Mouse (Mus musculus) neural tube, embryonic 14.5 days (tissue): Measurements from ENCODE around the gene Fgd3. TPM values are rescaled to one million over a fixed set of nuclear protein-coding genes. Genes with fewer than 3 reads are reported as not detected.

Source experiments
- ATAC-seq: fragments of 200-750 bp; cut with Nextera tagmentation; 2 replicates; pipeline ENCODE4 v1.8.0; 2017; ENCODE audit warnings: low read depth, mild to moderate bottlenecking, moderate TSS enrichment, moderate library complexity
- H3K27ac ChIP-seq: fragments of 300-500 bp; sonication (generic); 2 replicates; pipeline ENCODE4 v1.5.1; 2014; ENCODE audit warnings: low read depth, mild to moderate bottlenecking, control low read depth, low read length, moderate library complexity, mixed read lengths
- H3K27me3 ChIP-seq: fragments of 300-500 bp; sonication (generic); 2 replicates; pipeline ENCODE4 v1.6.1; 2014; ENCODE audit warnings: low read length; ENCODE audit not compliant: control insufficient read depth, insufficient read depth
- H3K36me3 ChIP-seq: fragments of 300-500 bp; sonication (generic); 2 replicates; pipeline ENCODE4 v1.6.1; 2014; ENCODE audit warnings: low read length, mixed read lengths; ENCODE audit not compliant: control insufficient read depth, insufficient read depth
- H3K4me1 ChIP-seq: fragments of 300-500 bp; sonication (generic); 2 replicates; pipeline ENCODE4 v1.6.1; 2014; ENCODE audit warnings: low read length; ENCODE audit not compliant: control insufficient read depth, insufficient read depth
- H3K4me2 ChIP-seq: fragments of 300-500 bp; sonication (generic); 2 replicates; pipeline ENCODE4 v1.6.1; 2014; ENCODE audit warnings: mild to moderate bottlenecking, low read depth, low read length, control low read depth
- H3K4me3 ChIP-seq: fragments of 300-500 bp; sonication (generic); 2 replicates; pipeline ENCODE4 v1.5.1; 2014; ENCODE audit warnings: low read depth, low read length, control low read depth, mixed read lengths
- H3K9ac ChIP-seq: fragments of 300-500 bp; sonication (generic); replicated peaks from 2 replicates; pipeline ENCODE4 v1.6.1; 2014; ENCODE audit warnings: low read depth, mild to moderate bottlenecking, control low read depth, low read length, mixed read lengths
- H3K9me3 ChIP-seq: fragments of 300-500 bp; sonication (generic); 2 replicates; pipeline ENCODE4 v1.6.1; 2016; ENCODE audit warnings: low read length; ENCODE audit not compliant: control insufficient read depth
- WGBS: fragments of 180-500 bp; shearing (Covaris S2); extraction: QIAGEN DNeasy Blood & Tissue Kit; methylation state at CpG from one replicate; pipeline ENCODE4 v1.1.7; 2014; 5-methylcytosine and 5-hydroxymethylcytosine counted together
- polyA plus RNA-seq: library from polyadenylated mRNA; unstranded; fragments of >200 nt; fragmentation: Nextera tagmentation; extraction: Ambion mirVana; gene quantifications from 2 replicates; pipeline ENCODE4 v1.2.1, GENCODE M21; 2014

Gene Fgd3
- polyA plus RNA-seq, 1 experiment from 2014 or later = 2.4 TPM

- H3K9me3 ChIP-seq = no peaks in the 10 kb centered on the region
- no peak overlapping the region for H3K4me3 ChIP-seq
- no peak overlapping the region for H3K4me2 ChIP-seq
- H3K36me3 ChIP-seq = no peaks in the 10 kb centered on the region
- WGBS = 96% methylated on average over 4 of the region's 4 CpGs
- no peaks in the 10 kb centered on the region for H3K27me3 ChIP-seq
- no peak overlapping the region for H3K27ac ChIP-seq
- no peak overlapping the region for H3K9ac ChIP-seq
- no peak for ATAC-seq
- no peaks in the 10 kb centered on the region for H3K4me1 ChIP-seq
Measured at GRCm38 (mm10) chr13:49234711-49235110, 85.4 kb downstream of the Fgd3 start.

DNA sequence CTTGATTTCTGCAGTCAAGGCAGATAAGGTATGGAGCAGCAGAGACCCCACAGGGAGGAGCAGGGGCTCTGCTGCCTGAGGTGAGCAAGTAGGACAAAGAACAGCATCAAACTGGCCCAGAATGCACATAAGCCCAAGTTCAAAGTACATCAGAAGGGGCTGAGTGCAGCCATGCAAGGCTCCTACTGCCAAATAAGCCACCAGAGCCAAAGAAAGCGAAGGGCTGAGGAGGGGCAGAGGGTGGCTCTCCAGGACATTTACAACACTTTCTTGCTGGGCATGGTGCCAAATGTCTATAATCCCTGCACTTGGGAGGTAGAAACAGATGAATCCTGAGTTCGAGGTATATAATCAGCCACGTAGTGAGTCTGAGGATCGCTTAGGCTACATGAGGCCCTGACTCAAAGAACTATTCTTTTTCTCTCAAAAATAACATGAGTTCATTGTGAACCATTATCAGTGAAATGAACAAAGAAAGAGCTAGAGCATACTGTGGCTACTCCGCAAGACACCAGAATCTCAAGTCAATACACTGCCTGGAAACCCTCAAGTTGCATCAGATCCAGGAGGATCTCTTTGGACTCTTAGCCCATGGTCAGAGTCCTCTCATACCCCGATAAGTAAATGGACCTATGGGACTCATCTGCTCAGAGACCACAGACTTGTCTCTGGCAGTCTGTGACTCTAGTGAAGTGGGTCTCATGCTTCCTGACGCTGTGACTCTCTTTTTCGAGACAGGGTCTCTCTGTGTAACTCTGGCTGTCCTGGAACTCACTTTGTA lies 86.1 kb downstream of the Fgd3 start:
- H3K4me1 ChIP-seq = no peaks in the 10 kb centered on the region
- no peak for ATAC-seq
- 91% methylated on average over 8 of the region's 8 CpGs for WGBS
- no peaks in the 10 kb centered on the region for H3K36me3 ChIP-seq
- H3K9ac ChIP-seq = no peak overlapping the region
- H3K27me3 ChIP-seq = no peaks in the 10 kb centered on the region
- H3K9me3 ChIP-seq = no peaks in the 10 kb centered on the region
- no peak overlapping the region for H3K4me3 ChIP-seq
- no peak overlapping the region for H3K27ac ChIP-seq
- no peak overlapping the region for H3K4me2 ChIP-seq

- no peaks in the 10 kb centered on the region for H3K27me3 ChIP-seq
- H3K36me3 ChIP-seq = no peaks in the 10 kb centered on the region
- H3K4me3 ChIP-seq = no peak overlapping the region
- no peak for ATAC-seq
- no peak overlapping the region for H3K27ac ChIP-seq
- WGBS = 27% methylated on average over 4 of the region's 4 CpGs
- no peak overlapping the region for H3K9ac ChIP-seq
- no peaks in the 10 kb centered on the region for H3K9me3 ChIP-seq
- no peaks in the 10 kb centered on the region for H3K4me1 ChIP-seq
- H3K4me2 ChIP-seq = no peak overlapping the region
Measured at GRCm38 (mm10) chr13:49225633-49226032, 94.5 kb downstream of the Fgd3 start.

GRCm38 (mm10) chr13:49225159-49225558 lies 95.0 kb downstream of the Fgd3 start:
- H3K4me3 ChIP-seq = no peak overlapping the region
- ATAC-seq = no peak
- H3K27me3 ChIP-seq = no peaks in the 10 kb centered on the region
- WGBS = 74% methylated on average over 3 of the region's 3 CpGs
- no peak overlapping the region for H3K9ac ChIP-seq
- H3K4me2 ChIP-seq = no peak overlapping the region
- H3K27ac ChIP-seq = no peak overlapping the region
- no peaks in the 10 kb centered on the region for H3K4me1 ChIP-seq
- H3K36me3 ChIP-seq = no peaks in the 10 kb centered on the region
- no peaks in the 10 kb centered on the region for H3K9me3 ChIP-seq

GRCm38 (mm10) chr13:49224729-49225128 lies 95.4 kb downstream of the Fgd3 start:
- no peak for ATAC-seq
- Histone ChIP-seq H3K27ac (no peak overlapping the region), H3K36me3 (no peaks in the 10 kb centered on the region), H3K9me3 (no peaks in the 10 kb centered on the region), H3K4me2 (no peak overlapping the region), H3K4me3 (no peak overlapping the region), H3K9ac (no peak overlapping the region), H3K27me3 (no peaks in the 10 kb centered on the region), H3K4me1 (no peaks in the 10 kb centered on the region)
- 29% methylated on average over 6 of the region's 6 CpGs for WGBS

DNA sequence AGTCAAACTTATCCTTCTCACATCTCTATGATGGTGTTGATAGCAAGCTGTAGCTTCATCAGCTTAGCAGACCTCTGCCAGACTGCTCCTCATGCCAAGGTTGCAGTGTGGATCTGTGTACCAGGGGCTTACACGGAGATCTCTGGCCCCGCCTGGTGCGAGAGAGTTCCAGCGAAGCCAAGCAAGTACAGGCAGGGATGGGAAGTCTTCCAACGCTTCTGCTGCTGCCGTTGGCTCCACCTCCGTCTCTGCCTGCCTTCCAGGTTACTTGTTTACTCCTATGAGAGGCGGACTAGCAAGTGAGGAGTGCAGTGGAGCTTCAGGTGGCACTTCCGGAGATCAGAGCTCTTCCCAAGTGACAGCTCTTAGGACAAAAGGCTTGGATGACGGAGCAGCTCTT lies 95.8 kb downstream of the Fgd3 start:
- H3K27ac ChIP-seq = no peak overlapping the region
- H3K9ac ChIP-seq = no peak overlapping the region
- no peaks in the 10 kb centered on the region for H3K4me1 ChIP-seq
- H3K36me3 ChIP-seq = no peaks in the 10 kb centered on the region
- H3K9me3 ChIP-seq = no peaks in the 10 kb centered on the region
- ATAC-seq = no peak
- no peak overlapping the region for H3K4me3 ChIP-seq
- WGBS = 22% methylated on average over 10 of the region's 10 CpGs
- H3K27me3 ChIP-seq = no peaks in the 10 kb centered on the region
- no peak overlapping the region for H3K4me2 ChIP-seq

DNA sequence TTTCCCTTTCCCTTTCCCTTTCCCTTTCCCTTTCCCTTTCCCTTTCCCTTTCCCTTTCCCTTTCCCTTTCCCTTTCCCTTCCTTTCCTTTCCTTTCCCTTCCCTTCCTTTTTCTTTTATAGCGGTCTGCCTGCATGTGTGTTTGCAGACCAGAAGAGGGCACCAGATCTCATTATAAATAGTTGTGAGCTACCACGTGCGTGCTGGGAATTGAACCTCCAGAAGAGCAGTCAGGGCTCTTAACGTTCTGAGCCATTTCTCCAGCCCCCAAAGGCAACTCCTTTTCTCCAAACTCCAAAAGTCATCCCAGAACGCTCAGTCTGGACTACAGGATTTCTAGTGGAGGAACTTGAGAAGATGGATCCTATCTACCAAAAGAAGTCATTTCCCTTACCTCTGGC lies 99.2 kb downstream of the Fgd3 start:
- no peak for ATAC-seq
- Histone ChIP-seq H3K4me1 (no peaks in the 10 kb centered on the region), H3K4me2 (no peak overlapping the region), H3K4me3 (no peak overlapping the region), H3K27me3 (no peaks in the 10 kb centered on the region), H3K36me3 (no peaks in the 10 kb centered on the region), H3K27ac (no peak overlapping the region), H3K9me3 (no peaks in the 10 kb centered on the region), H3K9ac (no peak overlapping the region)
- 21% methylated on average over 5 of the region's 5 CpGs for WGBS

DNA sequence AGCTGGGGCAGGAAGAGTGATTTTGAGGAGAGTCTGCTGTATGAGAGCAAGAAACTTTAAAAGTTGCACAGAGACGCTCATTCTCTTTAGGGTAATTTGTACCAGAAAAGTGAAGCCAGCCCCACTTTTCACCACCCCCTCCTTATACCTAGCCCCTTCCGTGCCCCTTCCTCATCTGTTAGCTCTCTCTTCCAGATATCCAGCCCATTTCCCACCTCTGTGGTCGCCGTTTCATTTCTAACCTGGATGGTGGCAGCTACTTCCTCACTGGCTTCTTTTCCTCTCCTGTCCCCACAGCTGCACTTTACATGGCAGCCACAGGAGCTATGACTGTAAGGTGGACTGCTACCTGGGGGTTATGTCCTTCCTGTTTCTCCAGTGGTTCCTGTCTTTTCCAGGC lies 100.7 kb downstream of the Fgd3 start:
- Histone ChIP-seq H3K4me2 (no peak overlapping the region), H3K27me3 (no peaks in the 10 kb centered on the region), H3K36me3 (no peaks in the 10 kb centered on the region), H3K9ac (no peak overlapping the region), H3K27ac (no peak overlapping the region), H3K9me3 (no peaks in the 10 kb centered on the region), H3K4me3 (no peak overlapping the region), H3K4me1 (peaks cover 4% of the 10 kb centered on the region; the same call in 1 of the 2 replicates)
- no peak for ATAC-seq
- WGBS = 95% methylated on average over 4 of the region's 4 CpGs

GRCm38 (mm10) chr13:49218651-49219050 lies 101.5 kb downstream of the Fgd3 start:
- H3K4me1 ChIP-seq = peaks cover 10% of the 10 kb centered on the region; the same call in 1 of the 2 replicates
- H3K9me3 ChIP-seq = no peaks in the 10 kb centered on the region
- ATAC-seq = no peak
- no peak overlapping the region for H3K4me3 ChIP-seq
- H3K27ac ChIP-seq = no peak overlapping the region
- no peaks in the 10 kb centered on the region for H3K36me3 ChIP-seq
- no peak overlapping the region for H3K9ac ChIP-seq
- no peaks in the 10 kb centered on the region for H3K27me3 ChIP-seq
- WGBS = 44% methylated on average over 3 of the region's 3 CpGs
- no peak overlapping the region for H3K4me2 ChIP-seq
